Mouse (Mus musculus) liver, embryonic 13.5 days (tissue): Measurements from ENCODE around the gene Apol11a. TPM values are rescaled to one million over a fixed set of nuclear protein-coding genes. Genes with fewer than 3 reads are reported as not detected.
"Not testable (repeated sequence)": the region's sequence is repeated elsewhere in the genome, so short reads cannot be mapped to it uniquely, and the experiment has no call there.

ENCODE experiments used
- ATAC-seq: fragments of 200-750 bp; cut with Nextera tagmentation; 2 replicates; pipeline ENCODE4 v1.8.0; 2017; ENCODE audit warnings: low read depth, mild to moderate bottlenecking, moderate number of reproducible peaks, moderate library complexity
- DNase-seq: peaks from one replicate; pipeline ENCODE4 v3.0.0; 2022
- H3K27ac ChIP-seq: fragments of 300-500 bp; sonication (generic); 2 replicates; pipeline ENCODE4 v1.5.1; 2015; ENCODE audit warnings: moderate library complexity, mild to moderate bottlenecking, inconsistent platforms
- H3K27me3 ChIP-seq: fragments of 300-500 bp; sonication (generic); 2 replicates; pipeline ENCODE4 v1.6.1; 2015; ENCODE audit warnings: mild to moderate bottlenecking, inconsistent platforms
- H3K36me3 ChIP-seq: fragments of 300-500 bp; sonication (generic); 2 replicates; pipeline ENCODE4 v1.6.1; 2015; ENCODE audit warnings: mild to moderate bottlenecking, inconsistent platforms
- H3K4me1 ChIP-seq: fragments of 300-500 bp; sonication (generic); replicated peaks from 2 replicates; pipeline ENCODE4 v1.6.1; 2015; ENCODE audit warnings: inconsistent platforms
- H3K4me2 ChIP-seq: fragments of 300-500 bp; sonication (generic); 2 replicates; pipeline ENCODE4 v1.6.1; 2015; ENCODE audit warnings: inconsistent platforms, mild to moderate bottlenecking, moderate library complexity
- H3K4me3 ChIP-seq: fragments of 300-500 bp; sonication (generic); replicated peaks from 2 replicates; pipeline ENCODE4 v1.5.1; 2015; ENCODE audit warnings: mild to moderate bottlenecking, inconsistent platforms
- H3K9ac ChIP-seq: fragments of 300-500 bp; sonication (generic); 2 replicates; pipeline ENCODE4 v1.6.1; 2015; ENCODE audit warnings: mild to moderate bottlenecking, inconsistent platforms
- H3K9me3 ChIP-seq: fragments of 300-500 bp; sonication (generic); replicated peaks from 2 replicates; pipeline ENCODE4 v1.6.1; 2016; ENCODE audit warnings: inconsistent platforms
- WGBS: fragments of 180-500 bp; shearing (Covaris S2); methylation state at CpG from one replicate; pipeline ENCODE4 v1.1.7; 2015; ENCODE audit not compliant: insufficient replicate concordance; 5-methylcytosine and 5-hydroxymethylcytosine counted together
- polyA plus RNA-seq: library from polyadenylated mRNA; unstranded; fragments of >200 nt; fragmentation: Nextera tagmentation; extraction: Ambion mirVana; gene quantifications from 2 replicates; pipeline ENCODE4 v1.2.1, GENCODE M21; 2015

Gene Apol11a
- polyA plus RNA-seq: 0.15 and 0.38 TPM in 2 replicates

GRCm38 (mm10) chr15:77507966-77508365 is at the start of gene Apol11a:
TSS of gene Apol11a (plus strand) at chr15:77508271.
- H3K9me3 ChIP-seq, H3K9ac ChIP-seq, H3K27ac ChIP-seq, H3K4me1 ChIP-seq, H3K36me3 ChIP-seq, DNase-seq, H3K27me3 ChIP-seq, H3K4me2 ChIP-seq, H3K4me3 ChIP-seq: not testable (repeated sequence)
- peak; percentile 41 for ATAC-seq

- 55% methylated on average over 7 of the region's 7 CpGs for WGBS
Observed at GRCm38 (mm10) chr15:77474699-77475390, 33.2 kb upstream of the Apol11a start.

GRCm38 (mm10) chr15:77476693-77477092 is 31.4 kb upstream of the Apol11a start, which contains the start of gene Apol10a:
TSS of gene Apol10a (plus strand) at chr15:77477047.
- H3K9ac ChIP-seq, H3K27me3 ChIP-seq, H3K9me3 ChIP-seq, H3K27ac ChIP-seq, H3K4me1 ChIP-seq, H3K4me3 ChIP-seq, ATAC-seq, H3K36me3 ChIP-seq, H3K4me2 ChIP-seq, DNase-seq: not testable (repeated sequence)
- 57% methylated on average over 2 of the region's 2 CpGs for WGBS

More at GRCm38 (mm10) chr15:77474699-77475390, 33.2 kb upstream of the Apol11a start:
- not testable (repeated sequence) for H3K9me3 ChIP-seq, H3K4me3 ChIP-seq, H3K4me2 ChIP-seq, ATAC-seq, DNase-seq, H3K4me1 ChIP-seq, H3K27ac ChIP-seq, H3K9ac ChIP-seq, H3K36me3 ChIP-seq, H3K27me3 ChIP-seq

GRCm38 (mm10) chr15:77482140-77482794 is 25.8 kb upstream of the Apol11a start:
- H3K4me3 ChIP-seq: no peak overlapping the region
- no peak overlapping the region for H3K4me2 ChIP-seq
- H3K27me3 ChIP-seq: no peaks in the 10 kb centered on the region
- DNase-seq (no peak), ATAC-seq (no peak)
- H3K4me1 ChIP-seq: no peaks in the 10 kb centered on the region
- no peak overlapping the region for H3K9ac ChIP-seq
- no peak overlapping the region for H3K27ac ChIP-seq
- no peaks in the 10 kb centered on the region for H3K9me3 ChIP-seq
- no peaks in the 10 kb centered on the region for H3K36me3 ChIP-seq
- 46% methylated on average over 4 of the region's 4 CpGs for WGBS

- not testable (repeated sequence) for DNase-seq, ATAC-seq, H3K27me3 ChIP-seq, H3K9me3 ChIP-seq, H3K27ac ChIP-seq, H3K4me2 ChIP-seq, H3K9ac ChIP-seq, H3K36me3 ChIP-seq, H3K4me1 ChIP-seq, H3K4me3 ChIP-seq
- WGBS: no CpG with 5 or more reads among the region's 1 CpGs
Observed at GRCm38 (mm10) chr15:77493181-77493580, 14.9 kb upstream of the Apol11a start.

- 29% methylated on average over 1 of the region's 1 CpGs for WGBS
- not testable (repeated sequence) for ATAC-seq, H3K9ac ChIP-seq, H3K27ac ChIP-seq, DNase-seq, H3K4me2 ChIP-seq, H3K4me1 ChIP-seq, H3K27me3 ChIP-seq, H3K9me3 ChIP-seq, H3K36me3 ChIP-seq, H3K4me3 ChIP-seq
Observed at GRCm38 (mm10) chr15:77494694-77495093, 13.4 kb upstream of the Apol11a start.

GRCm38 (mm10) chr15:77520596-77520995 is 12.5 kb downstream of the Apol11a start:
- not testable (repeated sequence) for H3K27me3 ChIP-seq, H3K4me1 ChIP-seq, H3K27ac ChIP-seq, H3K9me3 ChIP-seq, H3K4me3 ChIP-seq, H3K36me3 ChIP-seq, H3K4me2 ChIP-seq, H3K9ac ChIP-seq, ATAC-seq, DNase-seq
- 42% methylated on average over 4 of the region's 4 CpGs for WGBS

- WGBS: 9% methylated on average over 6 of the region's 6 CpGs
- DNase-seq, H3K27me3 ChIP-seq, H3K9ac ChIP-seq, H3K4me1 ChIP-seq, H3K36me3 ChIP-seq, H3K4me2 ChIP-seq, H3K9me3 ChIP-seq, ATAC-seq, H3K27ac ChIP-seq, H3K4me3 ChIP-seq: not testable (repeated sequence)
Observed at GRCm38 (mm10) chr15:77523186-77523843, 15.2 kb downstream of the Apol11a start.

GRCm38 (mm10) chr15:77533216-77533615 is 25.1 kb downstream of the Apol11a start, which contains the start of gene Apol7c:
TSS of gene Apol7c (minus strand) at chr15:77533316.
- no peak within 1 kb of the TSS for H3K9ac ChIP-seq
- H3K4me2 ChIP-seq: no peak within 1 kb of the TSS
- no peaks in the 10 kb centered on the region for H3K27me3 ChIP-seq
- no peaks in the 10 kb centered on the region for H3K9me3 ChIP-seq
- ATAC-seq (no peak), DNase-seq (no peak)
- H3K36me3 ChIP-seq: no peaks in the 10 kb centered on the region
- no peaks in the 10 kb centered on the region for H3K4me1 ChIP-seq
- H3K4me3 ChIP-seq: no peak within 1 kb of the TSS
- no peak within 1 kb of the TSS for H3K27ac ChIP-seq

- not testable (repeated sequence) for H3K4me1 ChIP-seq, H3K27ac ChIP-seq, DNase-seq, H3K36me3 ChIP-seq, H3K9me3 ChIP-seq, H3K4me3 ChIP-seq, H3K27me3 ChIP-seq, H3K9ac ChIP-seq, H3K4me2 ChIP-seq, ATAC-seq
- WGBS: 11% methylated on average over 1 of the region's 1 CpGs
Observed at GRCm38 (mm10) chr15:77539221-77539620, 31.1 kb downstream of the Apol11a start.

GRCm38 (mm10) chr15:77561792-77562191 is 53.7 kb downstream of the Apol11a start, which contains the start of gene 1700025B11Rik:
TSS of gene 1700025B11Rik (minus strand) at chr15:77561892.
- DNase-seq (no peak), ATAC-seq (no peak)
- no peak within 1 kb of the TSS for H3K9ac ChIP-seq
- H3K4me1 ChIP-seq: no peaks in the 10 kb centered on the region
- no peak within 1 kb of the TSS for H3K4me3 ChIP-seq
- no peaks in the 10 kb centered on the region for H3K27me3 ChIP-seq
- H3K4me2 ChIP-seq: no peak within 1 kb of the TSS
- H3K9me3 ChIP-seq: no peaks in the 10 kb centered on the region
- H3K27ac ChIP-seq: no peak within 1 kb of the TSS
- H3K36me3 ChIP-seq: no peaks in the 10 kb centered on the region
